Mouse (Mus musculus) liver, adult 2 months (tissue): ENCODE measurements around the gene Wbp2nl. TPM values are rescaled to one million over a fixed set of nuclear protein-coding genes. Genes with fewer than 3 reads are reported as not detected.

ENCODE experiments used
- DNase-seq: peaks from one replicate; pipeline ENCODE4 v3.0.0-alpha.2; 2011; ENCODE audit warnings: low read depth, low spot score; ENCODE audit errors: extremely low read depth
- H3K27ac ChIP-seq: fragments of 200-500 bp; replicated peaks from 2 replicates; pipeline ENCODE4 v1.5.1; 2012; ENCODE audit warnings: low read depth, mild to moderate bottlenecking, control low read depth, inconsistent platforms, low read length; ENCODE audit not compliant: insufficient read depth
- H3K27me3 ChIP-seq: fragments of 200-500 bp; 2 replicates; pipeline ENCODE4 v1.6.1; 2012; ENCODE audit warnings: mild to moderate bottlenecking, moderate library complexity, low read length, inconsistent platforms; ENCODE audit not compliant: control insufficient read depth, insufficient read depth
- H3K36me3 ChIP-seq: fragments of 200-500 bp; 2 replicates; pipeline ENCODE4 v1.6.1; 2012; ENCODE audit warnings: low read length, inconsistent platforms; ENCODE audit not compliant: control insufficient read depth, insufficient read depth
- H3K4me1 ChIP-seq: fragments of 200-500 bp; 2 replicates; pipeline ENCODE4 v1.6.1; 2011; ENCODE audit warnings: low read length; ENCODE audit not compliant: control insufficient read depth, insufficient read depth
- H3K4me3 ChIP-seq: fragments of 200-500 bp; 2 replicates; pipeline ENCODE4 v1.5.1; 2011; ENCODE audit warnings: low read depth, mild to moderate bottlenecking, control low read depth, low read length, moderate library complexity; ENCODE audit not compliant: insufficient read depth
- H3K79me2 ChIP-seq: fragments of 200-500 bp; 2 replicates; pipeline ENCODE4 v1.6.1; 2012; ENCODE audit warnings: inconsistent platforms, mild to moderate bottlenecking, low read length, moderate library complexity; ENCODE audit not compliant: control insufficient read depth, insufficient read depth
- H3K9ac ChIP-seq: fragments of 200-500 bp; 2 replicates; pipeline ENCODE4 v1.6.1; 2012; ENCODE audit warnings: low read depth, mild to moderate bottlenecking, control low read depth, inconsistent platforms, low read length
- CTCF ChIP-seq: fragments of 200-500 bp; IDR thresholded peaks from 2 replicates; pipeline ENCODE4 v1.5.1; 2011; ENCODE audit warnings: low read depth, low read length, control low read depth
- POLR2A ChIP-seq: fragments of 200-500 bp; IDR thresholded peaks from 2 replicates; pipeline ENCODE4 v1.6.1; 2011; ENCODE audit warnings: low read length, control low read depth; ENCODE audit not compliant: insufficient read depth; ENCODE audit errors: extremely low read depth
- WGBS: fragments of 180-500 bp; shearing (Covaris S2); methylation state at CpG from one replicate; pipeline ENCODE4 v1.1.7; 2018; 5-methylcytosine and 5-hydroxymethylcytosine counted together
- polyA plus RNA-seq: library from polyadenylated mRNA; depleted of rRNA; stranded (reverse); fragments of >200 nt; gene quantifications from 2 replicates; pipeline ENCODE4 v1.2.3, GENCODE M21; 2012
- total RNA-seq: library from RNA; depleted of rRNA; stranded (reverse); fragments of >200 nt; gene quantifications from 2 replicates; pipeline ENCODE4 v1.2.3, GENCODE M21; 2014

The Wbp2nl gene
- total and polyA plus RNA-seq, 2 experiments, result not detected

GRCm38 (mm10) chr15:82353078-82353744, 54.5 kb downstream of the Wbp2nl start:
- H3K9ac ChIP-seq, result peak overlapping the region; percentile 97
- peak overlapping the region; percentile 90 for H3K4me3 ChIP-seq
- WGBS, result 6% methylated on average over 14 of the region's 14 CpGs
- DNase-seq, result peak; percentile 60
- peaks cover 17% of the 10 kb centered on the region for H3K36me3 ChIP-seq
- H3K4me1 ChIP-seq, result peaks cover 25% of the 10 kb centered on the region
- TF ChIP-seq CTCF (no peak), POLR2A (no peak)
- no peaks in the 10 kb centered on the region for H3K27me3 ChIP-seq
- H3K79me2 ChIP-seq, result peaks cover 24% of the 10 kb centered on the region
- peak overlapping the region; percentile 95 for H3K27ac ChIP-seq

GRCm38 (mm10) chr15:82353745-82354113, 55.0 kb downstream of the Wbp2nl start:
- TF ChIP-seq POLR2A (no peak), CTCF (no peak)
- Histone ChIP-seq H3K9ac (peak overlapping the region; percentile 97), H3K79me2 (peaks cover 21% of the 10 kb centered on the region), H3K27ac (peak overlapping the region; percentile 95), H3K4me1 (peaks cover 20% of the 10 kb centered on the region), H3K27me3 (no peaks in the 10 kb centered on the region), H3K4me3 (peak overlapping the region; percentile 90), H3K36me3 (peaks cover 14% of the 10 kb centered on the region)
- WGBS, result under 1% methylated on average over 23 of the region's 23 CpGs
- no peak for DNase-seq

- Histone ChIP-seq H3K4me1 (peaks cover 22% of the 10 kb centered on the region), H3K4me3 (peak within 1 kb of the TSS; percentile 90)
- WGBS, result under 1% methylated on average over 57 of the region's 57 CpGs
Measured at GRCm38 (mm10) chr15:82354126-82354945, 55.6 kb downstream of the Wbp2nl start, which contains the start of gene Ndufa6. Ndufa6 (minus strand) TSS chr15:82354322.

GRCm38 (mm10) chr15:82358431-82359260, 59.9 kb downstream of the Wbp2nl start:
- Histone ChIP-seq H3K27ac (peak overlapping the region; percentile 61), H3K4me1 (peaks cover 17% of the 10 kb centered on the region), H3K9ac (peak overlapping the region; percentile 48), H3K36me3 (no peaks in the 10 kb centered on the region), H3K27me3 (no peaks in the 10 kb centered on the region), H3K79me2 (peaks cover 4% of the 10 kb centered on the region), H3K4me3 (peak overlapping the region; percentile 37)
- WGBS, result 59% methylated on average over 22 of the region's 22 CpGs
- TF ChIP-seq CTCF, result no peak
- TF ChIP-seq POLR2A, result no peak
- peak; percentile 75 for DNase-seq

More at GRCm38 (mm10) chr15:82354126-82354945, 55.6 kb downstream of the Wbp2nl start, which contains the start of gene Ndufa6:
- Histone ChIP-seq H3K27ac (peak within 1 kb of the TSS; percentile 95), H3K27me3 (no peaks in the 10 kb centered on the region), H3K9ac (peak within 1 kb of the TSS; percentile 97), H3K36me3 (peaks cover 11% of the 10 kb centered on the region), H3K79me2 (peaks cover 21% of the 10 kb centered on the region)
- TF ChIP-seq CTCF, result peak; percentile 97
- TF ChIP-seq POLR2A, result peak; percentile 94
- DNase-seq, result peak; percentile 97

- Histone ChIP-seq H3K27me3 (no peaks in the 10 kb centered on the region), H3K36me3 (no peaks in the 10 kb centered on the region), H3K9ac (peak overlapping the region; percentile 68), H3K79me2 (no peaks in the 10 kb centered on the region), H3K4me1 (peaks cover 17% of the 10 kb centered on the region), H3K27ac (peak overlapping the region; percentile 98), H3K4me3 (no peak overlapping the region)
- DNase-seq, result peak; percentile 93
- TF ChIP-seq CTCF, result peak; percentile 71
- TF ChIP-seq POLR2A, result 0 out of 2 replicates have a peak, but pooled peaks have one; percentile 19
- WGBS, result 8% methylated on average over 11 of the region's 11 CpGs
Measured at GRCm38 (mm10) chr15:82361459-82362018, 62.8 kb downstream of the Wbp2nl start.
